Mouse (Mus musculus): ENCODE data around the gene Sp6. TPM values are rescaled to one million over a fixed set of nuclear protein-coding genes. Genes with fewer than 3 reads are reported as not detected.

Gene Sp6
- polyA plus RNA-seq, 1 experiment, result 6.0 TPM

GRCm38 (mm10) chr11:97007093-97007794 lies 6.0 kb upstream of the Sp6 start:
- Histone ChIP-seq H3K27me3 (ENCODE audit: control insufficient read depth, insufficient read depth, insufficient read length) (no peaks in the 10 kb centered on the region), H3K79me2 (ENCODE audit: control insufficient read depth, insufficient read depth) (no peaks in the 10 kb centered on the region), H3K4me2 (ENCODE audit: low read depth) (peak overlapping the region; percentile 58), H3ac (ENCODE audit: control insufficient read depth, insufficient read length) (no peak overlapping the region), H3K36me3 (ENCODE audit: control insufficient read depth, insufficient read depth) (no peaks in the 10 kb centered on the region), H3K4me3 (no peak overlapping the region)
- no peak for TF ChIP-seq REST (IDR thresholded peaks at IDR 0.05; ENCODE audit: insufficient read depth, insufficient read length)
- no peak for TF ChIP-seq POLR2A (IDR thresholded peaks at IDR 0.05; ENCODE audit: insufficient read length, low read depth)
- TF ChIP-seq TCF12 (IDR thresholded peaks at IDR 0.05; ENCODE audit: insufficient read depth, poor library complexity, severe bottlenecking), result no peak
- TF ChIP-seq MYOG (IDR thresholded peaks at IDR 0.05; ENCODE audit: control insufficient read depth in 1 of 3, insufficient read depth in 1 of 3, insufficient read length in 2 of 3, low read depth in 2 of 3), result no peak
- no peak for TF ChIP-seq MAX (IDR thresholded peaks at IDR 0.05; ENCODE audit: low read depth)
- TF ChIP-seq TCF3 (IDR thresholded peaks at IDR 0.05; ENCODE audit: insufficient read length, low read depth), result no peak
- TF ChIP-seq USF1 (IDR thresholded peaks at IDR 0.05; ENCODE audit: low read depth), result no peak
- no peak for TF ChIP-seq MYOD1 (IDR thresholded peaks at IDR 0.05; ENCODE audit: control insufficient read depth in 1 of 3, insufficient read length in 2 of 3, low read depth in 2 of 3)
- no peak for TF ChIP-seq E2F4 (IDR thresholded peaks at IDR 0.05; ENCODE audit: insufficient read depth)
- TF ChIP-seq POLR2AphosphoS2 (IDR thresholded peaks at IDR 0.05; ENCODE audit: insufficient read length, low read depth), result no peak
- no peak for TF ChIP-seq CEBPB (IDR thresholded peaks at IDR 0.05; ENCODE audit: insufficient read depth, poor library complexity, severe bottlenecking)
- no peak for TF ChIP-seq SRF (IDR thresholded peaks at IDR 0.05; ENCODE audit: control insufficient read depth, insufficient read length, low read depth)

GRCm38 (mm10) chr11:97009198-97009790 lies 3.9 kb upstream of the Sp6 start:
- no peak overlapping the region for H3K4me2 ChIP-seq (ENCODE audit: low read depth)
- no peaks in the 10 kb centered on the region for H3K36me3 ChIP-seq (ENCODE audit: control insufficient read depth, insufficient read depth)
- no peak overlapping the region for H3K4me3 ChIP-seq
- H3ac ChIP-seq (ENCODE audit: control insufficient read depth, insufficient read length), result no peak overlapping the region
- no peak for TF ChIP-seq MYOG (IDR thresholded peaks at IDR 0.05; ENCODE audit: control insufficient read depth in 1 of 3, insufficient read depth in 1 of 3, insufficient read length in 2 of 3, low read depth in 2 of 3)
- TF ChIP-seq POLR2AphosphoS2 (IDR thresholded peaks at IDR 0.05; ENCODE audit: insufficient read length, low read depth), result no peak
- no peak for TF ChIP-seq MYOD1 (IDR thresholded peaks at IDR 0.05; ENCODE audit: control insufficient read depth in 1 of 3, insufficient read length in 2 of 3, low read depth in 2 of 3)
- no peak for TF ChIP-seq TCF12 (IDR thresholded peaks at IDR 0.05; ENCODE audit: insufficient read depth, poor library complexity, severe bottlenecking)
- TF ChIP-seq CEBPB (IDR thresholded peaks at IDR 0.05; ENCODE audit: insufficient read depth, poor library complexity, severe bottlenecking), result no peak
- no peak for TF ChIP-seq REST (IDR thresholded peaks at IDR 0.05; ENCODE audit: insufficient read depth, insufficient read length)
- H3K27me3 ChIP-seq (ENCODE audit: control insufficient read depth, insufficient read depth, insufficient read length), result no peaks in the 10 kb centered on the region
- no peaks in the 10 kb centered on the region for H3K79me2 ChIP-seq (ENCODE audit: control insufficient read depth, insufficient read depth)

- no peaks in the 10 kb centered on the region for H3K79me2 ChIP-seq (ENCODE audit: control insufficient read depth, insufficient read depth)
- peaks cover 5% of the 10 kb centered on the region for H3K27me3 ChIP-seq (ENCODE audit: control insufficient read depth, insufficient read depth, insufficient read length)
- peak overlapping the region; percentile 64 for H3K4me2 ChIP-seq (ENCODE audit: low read depth)
- H3ac ChIP-seq (ENCODE audit: control insufficient read depth, insufficient read length), result no peak overlapping the region
- TF ChIP-seq TCF3 (IDR thresholded peaks at IDR 0.05; ENCODE audit: insufficient read length, low read depth) (no peak), E2F4 (IDR thresholded peaks at IDR 0.05; ENCODE audit: insufficient read depth) (no peak), REST (IDR thresholded peaks at IDR 0.05; ENCODE audit: insufficient read depth, insufficient read length) (no peak), MYOD1 (IDR thresholded peaks at IDR 0.05; ENCODE audit: control insufficient read depth in 1 of 3, insufficient read length in 2 of 3, low read depth in 2 of 3) (no peak), CEBPB (IDR thresholded peaks at IDR 0.05; ENCODE audit: insufficient read depth, poor library complexity, severe bottlenecking) (no peak), MAX (IDR thresholded peaks at IDR 0.05; ENCODE audit: low read depth) (no peak), POLR2A (IDR thresholded peaks at IDR 0.05; ENCODE audit: insufficient read length, low read depth) (no peak), USF1 (IDR thresholded peaks at IDR 0.05; ENCODE audit: low read depth) (no peak), SRF (IDR thresholded peaks at IDR 0.05; ENCODE audit: control insufficient read depth, insufficient read length, low read depth) (no peak), MYOG (IDR thresholded peaks at IDR 0.05; ENCODE audit: control insufficient read depth in 1 of 3, insufficient read depth in 1 of 3, insufficient read length in 2 of 3, low read depth in 2 of 3) (no peak), POLR2AphosphoS2 (IDR thresholded peaks at IDR 0.05; ENCODE audit: insufficient read length, low read depth) (no peak), TCF12 (IDR thresholded peaks at IDR 0.05; ENCODE audit: insufficient read depth, poor library complexity, severe bottlenecking) (no peak)
- no peaks in the 10 kb centered on the region for H3K36me3 ChIP-seq (ENCODE audit: control insufficient read depth, insufficient read depth)
- peak overlapping the region; percentile 37 for H3K4me3 ChIP-seq
Observed at GRCm38 (mm10) chr11:97017696-97018582, 4.7 kb downstream of the Sp6 start.

GRCm38 (mm10) chr11:97018583-97019344 lies 5.6 kb downstream of the Sp6 start:
- Histone ChIP-seq H3K4me3 (peak overlapping the region; percentile 37), H3K4me2 (ENCODE audit: low read depth) (peak overlapping the region; percentile 75), H3K36me3 (ENCODE audit: control insufficient read depth, insufficient read depth) (no peaks in the 10 kb centered on the region), H3K79me2 (ENCODE audit: control insufficient read depth, insufficient read depth) (no peaks in the 10 kb centered on the region), H3ac (ENCODE audit: control insufficient read depth, insufficient read length) (no peak overlapping the region), H3K27me3 (ENCODE audit: control insufficient read depth, insufficient read depth, insufficient read length) (peaks cover 5% of the 10 kb centered on the region)
- TF ChIP-seq POLR2A (IDR thresholded peaks at IDR 0.05; ENCODE audit: insufficient read length, low read depth) (peak; percentile 40), CEBPB (IDR thresholded peaks at IDR 0.05; ENCODE audit: insufficient read depth, poor library complexity, severe bottlenecking) (no peak), E2F4 (IDR thresholded peaks at IDR 0.05; ENCODE audit: insufficient read depth) (no peak)
